Mouse (Mus musculus): ENCODE measurements around the gene Adarb1.
A peak's percentile ranks its signal among the peaks of the same experiment; 100 is the strongest.

Gene Adarb1

DNA sequence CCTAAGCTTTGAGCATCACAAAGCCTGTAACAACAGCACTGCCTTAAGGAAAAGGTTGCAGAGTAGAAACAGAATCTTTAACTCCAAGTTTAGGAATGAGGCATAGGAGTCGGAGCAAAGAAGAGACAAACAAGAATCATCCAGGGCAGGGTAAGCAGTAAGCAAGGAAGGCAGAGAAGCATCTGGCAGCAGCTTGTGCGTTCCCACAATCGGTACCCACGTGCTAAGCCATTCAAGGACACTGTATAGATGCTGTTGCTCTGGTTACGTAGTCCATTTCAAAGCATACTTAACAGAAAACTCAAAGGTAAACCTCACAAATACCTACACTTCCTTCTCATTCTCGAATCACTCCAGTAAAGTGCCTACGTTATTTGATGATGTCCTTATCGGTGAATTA is 35.0 kb downstream of the Adarb1 start:
- DNase-seq (ENCODE audit: low spot score): no peak

GRCm38 (mm10) chr10:77381191-77381590 is 36.9 kb downstream of the Adarb1 start:
- DNase-seq (ENCODE audit: low spot score): peak; percentile 58

GRCm38 (mm10) chr10:77380716-77381115 is 37.4 kb downstream of the Adarb1 start:
- DNase-seq (ENCODE audit: low spot score): peak; percentile 83

DNA sequence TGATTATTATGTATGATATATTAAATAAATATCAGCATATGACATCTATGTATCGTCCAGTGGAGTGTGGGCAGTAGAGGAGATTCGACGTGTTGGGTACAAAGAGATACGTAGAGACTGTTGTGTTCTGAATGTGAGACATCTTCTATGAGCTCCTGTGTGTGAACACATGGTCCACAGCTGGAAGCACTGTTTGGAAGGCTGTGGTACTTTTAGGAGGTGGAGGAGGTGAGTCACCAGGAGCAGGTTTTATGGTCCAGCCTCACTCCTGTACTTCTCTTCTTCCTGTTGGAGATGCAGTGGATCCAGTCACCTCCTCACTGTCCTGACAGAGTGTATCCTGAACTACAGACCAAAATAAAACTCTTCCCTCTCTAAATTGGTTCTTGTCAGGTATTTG is 38.9 kb downstream of the Adarb1 start:
- no peak for DNase-seq (ENCODE audit: low spot score)

DNA sequence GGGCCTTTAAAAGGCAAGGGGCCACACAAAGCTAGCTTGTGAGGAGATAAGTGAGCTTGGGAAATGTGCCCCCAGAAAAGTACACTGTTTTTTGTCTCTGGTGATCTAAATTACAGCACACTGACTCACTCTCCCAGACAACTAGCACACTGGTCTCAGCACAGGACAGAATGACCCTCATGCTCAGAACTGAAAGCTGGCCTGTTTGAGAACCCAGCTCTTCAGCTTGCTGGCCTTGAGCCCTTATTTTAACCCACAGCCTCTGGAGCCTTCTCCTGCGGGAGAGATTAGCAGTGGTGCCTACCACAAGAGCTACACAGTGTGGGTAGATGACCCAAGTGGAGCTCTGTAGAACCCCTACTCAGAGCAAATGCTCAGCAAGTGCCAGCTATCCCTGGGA is 42.0 kb downstream of the Adarb1 start:
- peak; percentile 34 for DNase-seq (ENCODE audit: low spot score)

DNA sequence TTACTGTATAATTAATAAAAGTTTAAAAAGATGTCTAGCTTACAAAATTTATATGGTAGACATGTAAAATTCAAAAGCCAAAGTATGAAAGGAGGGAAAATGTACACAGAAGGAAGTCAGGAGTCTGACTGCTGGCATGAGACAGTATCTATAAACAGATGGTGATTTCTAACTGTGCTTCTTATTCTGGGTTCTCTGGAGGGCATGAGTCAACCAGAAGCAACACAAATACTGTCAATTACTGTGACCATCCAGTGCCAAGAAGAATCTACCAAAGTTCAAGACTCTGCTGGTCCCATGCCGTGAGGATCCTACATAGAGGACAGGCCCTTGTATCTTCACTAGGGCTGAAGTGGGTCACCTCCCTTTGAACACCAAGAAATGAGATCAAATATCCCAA is 43.1 kb downstream of the Adarb1 start:
- DNase-seq (ENCODE audit: low spot score): peak; percentile 57

DNA sequence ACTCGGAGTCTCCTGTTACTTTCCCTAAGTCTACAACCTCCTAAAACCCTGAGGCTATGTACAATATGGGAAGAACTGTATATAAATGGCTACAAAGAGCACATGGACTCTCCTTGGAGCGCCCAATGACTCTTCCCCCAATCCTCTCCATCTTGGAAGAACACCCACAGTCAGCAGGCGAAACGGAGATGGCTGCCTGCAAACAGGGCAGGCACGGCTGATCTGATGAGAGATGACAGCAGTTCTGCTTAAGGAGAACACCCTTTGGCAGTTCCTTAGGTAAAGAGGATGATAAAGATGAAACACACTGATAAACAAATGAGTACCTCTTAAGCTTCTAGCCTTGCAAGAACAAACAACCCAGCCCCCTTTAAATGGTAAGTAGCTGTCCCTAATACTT is 43.7 kb downstream of the Adarb1 start:
- DNase-seq (ENCODE audit: low spot score): no peak

DNA sequence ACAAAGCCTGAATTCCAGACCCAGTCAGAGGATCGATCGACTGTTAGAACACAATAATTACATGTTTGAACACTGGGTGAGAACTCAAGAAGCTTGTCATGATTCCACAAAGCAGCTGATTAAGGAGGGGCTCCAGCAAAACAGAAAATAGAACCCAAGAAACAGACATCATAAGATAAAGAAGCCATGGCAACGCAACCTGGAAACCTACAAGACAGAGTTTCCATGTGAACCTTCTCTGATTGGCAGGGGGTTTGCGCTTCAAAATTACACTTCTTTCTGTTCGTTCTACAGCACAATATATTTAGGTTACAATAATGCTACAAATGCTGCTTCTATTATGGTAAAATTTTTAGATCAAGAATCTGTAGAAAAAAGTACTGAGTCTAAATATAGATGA is 47.9 kb downstream of the Adarb1 start:
- no peak for DNase-seq (ENCODE audit: low spot score)

- no peak for DNase-seq (ENCODE audit: low spot score)
These were observed 50.1 kb downstream of the Adarb1 start for GRCm38 (mm10) chr10:77367973-77368372.

GRCm38 (mm10) chr10:77366959-77367358 is 51.1 kb downstream of the Adarb1 start:
- no peak for DNase-seq (ENCODE audit: low spot score)

GRCm38 (mm10) chr10:77365212-77365611 is 52.9 kb downstream of the Adarb1 start:
- no peak for DNase-seq (ENCODE audit: low spot score)

DNA sequence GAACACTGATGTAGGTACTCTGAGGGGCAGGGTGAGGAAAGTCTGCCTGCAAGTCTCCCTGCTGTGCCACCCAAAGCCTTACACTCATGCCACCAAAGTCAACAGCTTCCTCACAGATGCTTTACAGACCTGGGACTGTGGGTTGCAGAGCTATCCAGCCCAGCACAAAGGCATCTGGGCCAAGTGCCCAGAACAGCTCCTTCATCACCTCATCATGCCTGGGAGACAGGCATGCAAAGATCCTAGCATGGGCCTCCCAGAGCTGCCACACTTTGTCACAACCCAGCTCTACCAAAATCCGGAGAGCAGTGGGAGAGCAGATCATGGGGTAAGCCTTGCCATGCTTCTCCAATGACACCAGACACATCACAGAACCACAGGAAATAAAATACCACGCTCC is 57.6 kb downstream of the Adarb1 start:
- DNase-seq (ENCODE audit: low spot score): peak; percentile 23

DNA sequence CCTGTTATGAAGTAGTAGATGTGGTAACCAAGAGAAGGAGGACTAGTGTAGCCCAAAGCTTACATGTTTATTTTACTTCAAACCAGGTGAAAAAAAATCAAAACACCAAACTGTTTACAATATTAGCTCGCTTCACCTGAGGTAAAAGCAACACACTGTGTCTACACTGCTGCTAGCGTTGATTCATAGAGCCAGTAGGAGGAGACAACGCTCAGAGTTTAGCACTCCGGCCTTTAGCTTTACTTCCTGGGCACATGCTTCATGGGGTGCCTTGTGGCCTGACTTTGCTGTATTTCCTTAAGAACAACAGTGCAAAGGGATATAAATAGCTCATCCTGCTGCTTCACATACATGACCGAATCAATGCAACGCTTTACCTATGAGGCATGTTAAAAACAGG is 60.1 kb downstream of the Adarb1 start:
- DNase-seq (ENCODE audit: low spot score): peak; percentile 50

GRCm38 (mm10) chr10:77353031-77353745 is 64.9 kb downstream of the Adarb1 start:
- peak; percentile 82 for DNase-seq (ENCODE audit: low spot score)

DNA sequence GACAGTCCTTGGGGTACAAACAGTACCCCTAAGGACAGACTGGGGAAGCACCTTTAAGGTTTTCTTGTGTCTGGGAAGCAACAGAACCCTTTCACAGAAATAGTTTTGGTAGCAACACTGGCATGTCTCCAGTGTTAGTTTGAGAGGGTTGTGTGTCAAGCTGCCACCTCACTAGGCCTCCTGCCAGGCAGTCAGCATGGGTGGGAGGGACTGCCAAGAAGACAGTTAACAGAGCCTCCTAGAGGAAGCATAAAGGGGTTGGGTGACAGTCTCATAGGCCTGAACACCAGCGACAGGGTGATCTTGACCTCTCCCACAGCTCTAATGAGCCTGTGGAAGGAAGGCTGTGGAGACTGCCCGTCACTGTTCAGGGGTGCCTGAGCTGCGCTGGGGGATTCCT is 75.2 kb downstream of the Adarb1 start:
- peak; percentile 90 for DNase-seq (ENCODE audit: low spot score)

DNA sequence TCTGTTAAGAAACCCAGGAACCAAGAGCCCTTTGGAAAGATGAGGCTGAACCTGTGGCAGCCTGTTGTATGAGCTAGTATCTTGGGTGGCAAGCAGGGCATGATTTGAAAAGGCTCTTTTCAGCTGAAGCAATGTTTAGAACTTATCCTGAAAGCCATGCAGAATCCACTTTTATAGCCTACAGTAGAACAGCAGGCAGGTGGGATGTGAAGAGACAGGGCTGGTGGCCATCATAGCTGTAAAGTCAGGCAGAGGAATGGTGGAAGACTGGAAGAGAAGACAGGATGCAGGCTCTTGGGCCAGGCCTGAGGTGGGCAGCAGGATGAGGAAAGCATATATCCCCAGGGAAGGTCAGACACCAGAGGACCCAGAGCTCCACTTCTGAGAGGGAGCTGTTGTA is 76.4 kb downstream of the Adarb1 start:
- no peak for DNase-seq (ENCODE audit: low spot score)

- no peak for DNase-seq (ENCODE audit: low spot score)
These were observed 77.0 kb downstream of the Adarb1 start for GRCm38 (mm10) chr10:77341059-77341458.

GRCm38 (mm10) chr10:77339871-77340341 is 78.2 kb downstream of the Adarb1 start:
- DNase-seq (ENCODE audit: low spot score): no peak

DNA sequence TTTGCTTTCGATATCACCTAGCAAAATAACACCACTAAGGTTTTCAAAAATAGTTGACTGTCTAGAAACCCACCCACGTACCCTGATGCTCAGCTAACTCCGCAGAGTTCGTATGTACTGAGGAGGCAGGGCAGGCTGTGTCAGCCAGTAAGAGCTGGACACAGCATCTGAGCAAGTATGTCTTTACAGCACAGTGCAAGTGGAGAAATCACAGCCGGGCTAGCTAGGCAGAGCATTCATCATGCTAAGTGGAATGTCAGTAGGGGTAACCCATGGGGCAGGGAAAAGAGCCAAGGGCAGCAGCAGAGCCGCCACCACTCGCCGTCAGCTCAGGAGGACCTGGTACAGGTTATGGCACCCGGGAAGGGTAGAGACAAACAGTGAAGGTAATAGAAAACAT is 84.6 kb downstream of the Adarb1 start:
- DNase-seq (ENCODE audit: low spot score): no peak

DNA sequence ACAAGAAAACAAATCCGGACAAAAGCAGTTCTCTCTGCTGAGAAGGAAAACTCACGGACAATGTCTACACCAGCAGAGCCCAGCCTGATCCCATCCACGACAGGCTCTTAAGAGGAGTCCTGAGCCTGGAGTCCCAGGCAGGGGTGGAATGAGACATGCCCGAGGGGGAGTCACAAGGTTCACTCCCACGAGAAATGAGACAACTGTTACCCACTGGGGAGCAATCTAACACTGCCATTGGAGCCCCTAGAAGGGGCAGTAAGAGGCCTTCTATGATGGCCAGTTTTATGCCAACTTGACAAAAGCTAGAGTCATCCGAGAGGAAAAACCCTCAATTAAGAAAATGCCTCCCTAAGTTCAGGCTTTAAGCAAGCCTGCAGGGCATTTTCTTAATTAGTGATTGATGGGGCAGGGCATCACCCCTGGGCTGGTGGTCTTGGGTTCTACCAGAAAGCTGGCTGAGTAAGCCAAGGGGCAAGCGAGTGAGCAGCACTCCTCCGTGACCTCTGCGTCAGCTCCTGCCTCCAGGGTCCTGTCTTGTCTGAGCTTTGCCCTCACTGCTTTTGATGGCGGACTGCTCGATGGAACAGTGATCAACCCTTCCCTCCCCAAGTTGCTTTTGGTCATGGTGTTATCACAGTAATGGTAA is 88.5 kb downstream of the Adarb1 start:
- no peak for DNase-seq (ENCODE audit: low spot score)

DNA sequence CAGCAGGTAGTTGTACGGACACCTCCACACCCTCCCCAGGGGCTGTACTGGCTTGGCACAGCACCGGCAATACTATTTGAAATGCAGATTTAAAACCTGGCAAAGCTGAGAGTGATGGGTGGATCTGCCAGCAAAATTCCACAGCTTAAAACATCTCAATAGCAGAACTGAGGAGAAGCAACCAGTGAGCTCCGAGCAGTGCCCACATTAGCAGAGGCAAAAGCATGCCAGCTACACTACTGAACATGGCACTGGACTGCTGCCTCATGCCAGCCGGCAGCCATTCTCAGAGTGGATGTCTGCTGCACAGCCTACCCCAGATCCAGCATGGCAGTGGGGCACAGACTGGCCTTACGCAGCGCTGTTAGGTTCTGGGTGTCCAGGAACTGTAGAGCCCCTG is 93.4 kb downstream of the Adarb1 start:
- DNase-seq (ENCODE audit: low spot score): no peak

- DNase-seq (ENCODE audit: low spot score): no peak
These were observed 96.5 kb downstream of the Adarb1 start for GRCm38 (mm10) chr10:77321611-77322010.

DNA sequence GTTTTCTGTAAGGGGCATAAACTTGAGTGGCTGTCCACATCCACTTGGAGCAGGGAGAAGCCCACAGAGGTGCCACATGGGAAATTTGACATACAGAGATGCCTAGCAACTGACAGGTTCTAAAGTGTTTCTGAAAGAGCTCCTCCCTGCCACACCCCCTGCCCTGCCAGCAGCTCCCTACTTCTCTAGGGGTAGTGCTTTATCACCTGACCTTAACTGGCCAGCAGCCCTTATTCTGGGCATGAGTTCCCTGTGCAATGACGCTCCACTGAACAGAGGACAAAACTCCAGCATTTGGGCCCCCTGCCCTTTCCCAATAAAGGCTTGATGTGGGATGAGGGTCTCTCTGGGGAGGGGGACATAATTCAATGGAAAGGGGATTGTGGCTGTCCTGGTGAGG is 97.1 kb downstream of the Adarb1 start:
- DNase-seq (ENCODE audit: low spot score): no peak

- DNase-seq (ENCODE audit: low spot score): no peak
These were observed 102.4 kb downstream of the Adarb1 start for GRCm38 (mm10) chr10:77315682-77316081.

Measured in adipocyte (in vitro differentiated cells).